Mouse (Mus musculus) G1E (cell line): Measurements from ENCODE around the gene Slc5a1.

Source experiments
- CTCF ChIP-seq: IDR thresholded peaks from 2 replicates; pipeline ENCODE4 v1.5.1; 2012; ENCODE audit warnings: low read depth, low read length, inconsistent platforms, mixed read lengths
- GATA1 ChIP-seq: IDR thresholded peaks from 2 replicates; pipeline ENCODE4 v1.6.1; 2012; ENCODE audit warnings: borderline replicate concordance, low read length, inconsistent platforms, mixed read lengths
- GATA2 ChIP-seq: IDR thresholded peaks from 2 replicates; pipeline ENCODE4 v1.6.1; 2012; ENCODE audit warnings: low read depth, low read length, inconsistent platforms, borderline replicate concordance
- TAL1 ChIP-seq: conservative IDR thresholded peaks from 2 replicates; pipeline ENCODE4 v1.6.1; 2012; ENCODE audit warnings: low read depth, low read length, inconsistent platforms, mixed read lengths

DNA sequence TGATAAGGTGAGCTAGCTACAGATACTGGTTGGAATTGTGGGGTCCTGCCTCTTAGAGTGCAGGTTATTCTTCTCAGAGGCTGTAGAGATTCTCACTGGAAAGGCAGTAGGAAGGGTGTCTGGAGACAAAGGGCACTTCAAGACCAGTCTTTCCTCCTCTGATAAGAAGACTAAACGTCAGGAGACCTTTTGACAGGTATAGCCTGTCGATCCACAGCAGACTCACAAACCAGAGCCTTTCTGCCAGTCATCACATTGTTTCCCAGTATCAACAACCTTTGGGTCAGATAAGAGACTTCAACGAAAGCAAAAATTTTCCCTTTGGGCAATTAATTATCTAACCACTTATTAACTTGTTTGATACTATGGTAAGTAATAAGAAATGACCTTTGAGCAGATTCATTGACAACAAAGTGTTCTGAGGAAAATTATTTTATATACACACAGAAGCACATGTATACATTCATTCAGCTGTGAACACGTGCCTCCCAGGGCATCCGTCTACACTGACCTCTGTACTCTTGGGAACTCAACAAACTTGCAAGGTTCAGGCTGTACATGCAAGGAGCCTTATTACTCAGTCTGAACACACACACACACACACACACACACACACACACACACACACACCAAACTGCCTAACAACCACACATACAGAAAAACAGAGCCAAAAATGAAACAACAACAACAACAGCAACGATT lies 27.4 kb upstream of the Slc5a1 start:
- no peak for TF ChIP-seq CTCF
- TF ChIP-seq GATA2, result no peak
- TF ChIP-seq TAL1, result no peak
- no peak for TF ChIP-seq GATA1
